Mouse (Mus musculus) liver, embryonic 16.5 days (tissue): Measurements from ENCODE around the gene Actr1b. TPM values are rescaled to one million over a fixed set of nuclear protein-coding genes. Genes with fewer than 3 reads are reported as not detected.
"Not testable (repeated sequence)": the region's sequence is repeated elsewhere in the genome, so short reads cannot be mapped to it uniquely, and the experiment has no call there.

Experiments
- ATAC-seq: fragments of 200-750 bp; cut with Nextera tagmentation; 2 replicates; pipeline ENCODE4 v1.8.0; 2017; ENCODE audit warnings: low read depth, mild to moderate bottlenecking, moderate number of reproducible peaks, moderate library complexity
- H3K27ac ChIP-seq: fragments of 300-500 bp; sonication (generic); 2 replicates; pipeline ENCODE4 v1.5.1; 2014; ENCODE audit warnings: mild to moderate bottlenecking, low read length
- H3K27me3 ChIP-seq: fragments of 300-500 bp; sonication (generic); 2 replicates; pipeline ENCODE4 v1.6.1; 2014; ENCODE audit warnings: low read depth, low read length, mixed read lengths; ENCODE audit not compliant: control insufficient read depth, insufficient read depth
- H3K36me3 ChIP-seq: fragments of 300-500 bp; sonication (generic); 2 replicates; pipeline ENCODE4 v1.6.1; 2014; ENCODE audit warnings: mild to moderate bottlenecking; ENCODE audit not compliant: control insufficient read depth, insufficient read depth
- H3K4me1 ChIP-seq: fragments of 300-500 bp; sonication (generic); 2 replicates; pipeline ENCODE4 v1.6.1; 2014; ENCODE audit warnings: low read depth, low read length, mixed read lengths; ENCODE audit not compliant: control insufficient read depth
- H3K4me2 ChIP-seq: fragments of 300-500 bp; sonication (generic); 2 replicates; pipeline ENCODE4 v1.6.1; 2014; ENCODE audit warnings: low read depth, low read length, mixed read lengths
- H3K4me3 ChIP-seq: fragments of 300-500 bp; sonication (generic); 2 replicates; pipeline ENCODE4 v1.5.1; 2014; ENCODE audit warnings: low read depth, mild to moderate bottlenecking, low read length
- H3K9ac ChIP-seq: fragments of 300-500 bp; sonication (generic); 2 replicates; pipeline ENCODE4 v1.6.1; 2014; ENCODE audit warnings: low read depth, low read length
- H3K9me3 ChIP-seq: fragments of 300-500 bp; sonication (generic); replicated peaks from 2 replicates; pipeline ENCODE4 v1.6.1; 2016; ENCODE audit warnings: low read length; ENCODE audit not compliant: control insufficient read depth
- whole genome bisulfite sequencing: fragments of 180-500 bp; shearing (Covaris S2); extraction: QIAGEN DNeasy Blood & Tissue Kit; methylation state at CpG from one replicate; pipeline ENCODE4 v1.1.7; 2014; ENCODE audit not compliant: insufficient replicate concordance; 5-methylcytosine and 5-hydroxymethylcytosine counted together
- polyA plus RNA-seq: library from polyadenylated mRNA; unstranded; fragments of >200 nt; fragmentation: Nextera tagmentation; extraction: Ambion mirVana; gene quantifications from 2 replicates; pipeline ENCODE4 v1.2.1, GENCODE M21; 2015

Actr1b gene
- polyA plus RNA-seq, 1 experiment from 2014 or later, result 25.4 TPM

DNA sequence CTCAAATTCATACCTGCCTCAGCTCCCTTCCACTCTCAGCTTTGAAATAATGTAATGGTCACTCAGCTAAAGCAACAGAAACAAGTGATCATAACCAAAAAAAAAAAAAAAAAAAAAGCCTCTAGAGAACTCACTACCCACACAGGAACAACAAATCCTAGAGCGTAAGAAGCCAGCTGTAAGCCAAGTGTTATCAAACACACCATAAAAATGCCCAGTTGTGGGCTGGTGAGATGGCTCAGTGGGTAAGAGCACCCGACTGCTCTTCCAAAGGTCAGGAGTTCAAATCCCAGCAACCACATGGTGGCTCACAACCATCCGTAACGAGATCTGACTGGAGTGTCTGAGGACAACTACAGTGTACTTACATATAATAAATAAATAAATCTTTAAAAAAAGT is 46.2 kb downstream of the Actr1b start:
- not testable (repeated sequence) for H3K9ac ChIP-seq, H3K27ac ChIP-seq, H3K9me3 ChIP-seq, H3K4me3 ChIP-seq, H3K4me2 ChIP-seq, ATAC-seq, H3K36me3 ChIP-seq, H3K27me3 ChIP-seq
- 64% methylated on average over 3 of the region's 4 CpGs for WGBS
- peaks cover 25% of the 10 kb centered on the region for H3K4me1 ChIP-seq

DNA sequence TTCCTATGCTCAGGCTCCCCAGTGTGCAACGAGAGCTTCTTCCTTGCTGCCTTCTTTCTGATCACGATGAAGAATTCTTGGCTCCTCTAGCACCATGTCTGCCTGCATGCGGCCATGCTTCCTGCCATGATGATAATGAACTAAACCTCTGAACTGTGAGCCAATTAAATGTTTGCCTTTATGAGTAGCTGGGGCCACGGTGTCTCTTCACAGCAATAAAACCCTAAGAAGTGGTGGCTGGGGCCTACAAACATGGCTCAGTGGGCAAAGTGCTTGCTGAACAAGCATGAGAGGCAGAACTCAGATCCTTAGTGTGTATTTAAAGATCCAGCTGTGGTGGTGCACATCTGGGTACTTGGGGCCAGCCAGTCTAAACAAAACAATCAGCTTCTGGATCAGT is 48.3 kb downstream of the Actr1b start:
- H3K9me3 ChIP-seq, result no peaks in the 10 kb centered on the region
- no peak for ATAC-seq
- peaks cover 21% of the 10 kb centered on the region for H3K4me1 ChIP-seq
- H3K27me3 ChIP-seq, result no peaks in the 10 kb centered on the region
- WGBS, result 72% methylated on average over 4 of the region's 4 CpGs
- H3K27ac ChIP-seq, result no peak overlapping the region
- no peak overlapping the region for H3K9ac ChIP-seq
- no peak overlapping the region for H3K4me3 ChIP-seq
- H3K36me3 ChIP-seq, result no peaks in the 10 kb centered on the region
- no peak overlapping the region for H3K4me2 ChIP-seq

DNA sequence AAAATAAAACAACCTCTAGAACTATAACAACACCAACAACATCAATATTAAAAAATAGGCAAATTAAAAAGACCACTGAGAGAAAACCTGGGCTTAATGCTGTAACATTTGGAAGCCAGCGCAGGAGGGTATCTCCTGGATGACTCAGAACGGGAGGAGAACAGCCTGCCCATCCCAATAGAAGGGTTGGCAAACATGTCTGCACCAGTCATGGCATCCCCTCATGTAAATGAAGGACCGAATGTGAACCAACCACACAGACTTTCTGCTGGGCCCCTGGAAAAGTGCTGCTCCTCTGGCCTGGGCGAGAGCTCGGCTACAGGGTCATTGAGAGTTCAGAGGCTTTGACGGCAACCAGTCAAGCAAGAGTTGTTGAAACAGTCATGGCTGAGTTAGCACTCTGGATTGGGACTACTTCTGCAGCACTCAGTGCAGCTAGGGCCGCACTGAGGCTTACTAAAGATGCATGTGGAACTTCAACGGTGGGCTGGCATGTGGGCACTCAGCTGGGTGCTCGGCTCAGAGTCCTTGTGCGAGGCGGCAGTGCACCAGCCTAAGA is 49.0 kb downstream of the Actr1b start:
- no peak overlapping the region for H3K27ac ChIP-seq
- H3K9me3 ChIP-seq, result no peaks in the 10 kb centered on the region
- ATAC-seq, result no peak
- 68% methylated on average over 11 of the region's 11 CpGs for WGBS
- peaks cover 15% of the 10 kb centered on the region for H3K4me1 ChIP-seq
- H3K4me3 ChIP-seq, result no peak overlapping the region
- no peak overlapping the region for H3K4me2 ChIP-seq
- no peaks in the 10 kb centered on the region for H3K36me3 ChIP-seq
- no peaks in the 10 kb centered on the region for H3K27me3 ChIP-seq
- no peak overlapping the region for H3K9ac ChIP-seq

DNA sequence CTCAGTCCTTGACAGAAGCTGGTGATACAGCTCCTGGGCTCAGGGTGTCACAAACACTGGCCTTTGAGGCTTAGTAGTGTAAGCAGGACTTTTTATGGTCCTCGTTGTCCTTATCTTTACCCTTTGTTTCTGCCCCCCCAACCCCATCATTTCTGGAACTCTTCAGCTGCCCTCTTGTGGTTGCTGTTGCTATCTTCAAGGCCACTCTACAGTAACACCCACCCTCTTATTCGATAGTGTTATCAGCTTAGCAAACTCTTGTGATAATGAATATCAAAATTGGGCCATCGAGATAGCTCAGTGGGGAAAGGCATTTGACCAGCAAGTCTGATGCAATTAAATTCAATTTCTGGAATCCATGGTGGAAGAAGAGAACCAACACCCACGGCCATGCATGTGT is 49.8 kb downstream of the Actr1b start:
- WGBS, result 26% methylated on average over 4 of the region's 4 CpGs

DNA sequence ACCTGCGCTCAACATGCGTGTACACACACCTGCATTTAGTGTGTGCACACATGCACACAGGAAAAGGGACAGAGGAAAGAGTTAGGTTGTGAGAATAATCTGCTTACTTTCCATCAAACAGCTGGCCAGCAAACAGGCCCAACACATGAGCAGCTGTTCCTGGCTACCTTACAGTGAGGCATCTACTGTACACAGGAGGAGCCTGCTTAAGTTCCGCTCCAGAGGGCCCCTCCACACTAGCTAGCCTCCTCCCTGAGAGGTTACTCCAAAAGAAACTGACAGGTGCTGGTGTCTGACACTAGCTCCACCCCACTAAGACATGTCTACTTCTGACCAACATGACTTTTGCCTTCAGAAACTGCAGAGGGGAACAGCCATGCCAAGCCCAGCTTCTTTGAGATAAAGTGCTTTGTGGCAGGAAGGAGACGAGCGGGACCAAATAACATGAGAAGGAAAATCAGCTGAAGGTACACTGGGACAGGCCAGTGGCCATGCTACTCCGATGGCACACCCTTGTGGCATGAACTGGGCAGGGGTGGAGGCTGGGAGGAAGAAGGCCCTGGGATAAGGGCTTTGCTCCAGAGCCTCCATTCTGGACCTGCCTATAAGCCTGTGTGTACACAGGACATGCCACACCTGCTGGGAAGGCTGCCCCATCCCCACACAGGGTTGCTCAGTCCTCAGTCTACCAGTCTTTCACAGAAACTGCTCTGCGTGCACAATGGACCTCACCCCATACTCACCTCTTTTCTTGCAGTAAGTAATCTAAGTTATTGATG is 55.4 kb downstream of the Actr1b start:
- H3K27me3 ChIP-seq, result no peaks in the 10 kb centered on the region
- WGBS, result 53% methylated on average over 7 of the region's 7 CpGs
- no peak for ATAC-seq
- H3K9ac ChIP-seq, result no peak overlapping the region
- no peak overlapping the region for H3K27ac ChIP-seq
- H3K9me3 ChIP-seq, result no peaks in the 10 kb centered on the region
- H3K36me3 ChIP-seq, result no peaks in the 10 kb centered on the region
- no peak overlapping the region for H3K4me3 ChIP-seq
- H3K4me1 ChIP-seq, result peaks cover 8% of the 10 kb centered on the region
- no peak overlapping the region for H3K4me2 ChIP-seq

More for the DNA sequence above, 49.8 kb downstream of the Actr1b start:
- no peak overlapping the region for H3K4me2 ChIP-seq
- no peaks in the 10 kb centered on the region for H3K36me3 ChIP-seq
- H3K9ac ChIP-seq, result no peak overlapping the region
- H3K4me3 ChIP-seq, result no peak overlapping the region
- peaks cover 7% of the 10 kb centered on the region; the same call in 1 of the 2 replicates for H3K4me1 ChIP-seq
- peak; percentile 45; the same call in 1 of the 2 replicates for ATAC-seq
- H3K27ac ChIP-seq, result no peak overlapping the region
- H3K9me3 ChIP-seq, result no peaks in the 10 kb centered on the region
- no peaks in the 10 kb centered on the region for H3K27me3 ChIP-seq

DNA sequence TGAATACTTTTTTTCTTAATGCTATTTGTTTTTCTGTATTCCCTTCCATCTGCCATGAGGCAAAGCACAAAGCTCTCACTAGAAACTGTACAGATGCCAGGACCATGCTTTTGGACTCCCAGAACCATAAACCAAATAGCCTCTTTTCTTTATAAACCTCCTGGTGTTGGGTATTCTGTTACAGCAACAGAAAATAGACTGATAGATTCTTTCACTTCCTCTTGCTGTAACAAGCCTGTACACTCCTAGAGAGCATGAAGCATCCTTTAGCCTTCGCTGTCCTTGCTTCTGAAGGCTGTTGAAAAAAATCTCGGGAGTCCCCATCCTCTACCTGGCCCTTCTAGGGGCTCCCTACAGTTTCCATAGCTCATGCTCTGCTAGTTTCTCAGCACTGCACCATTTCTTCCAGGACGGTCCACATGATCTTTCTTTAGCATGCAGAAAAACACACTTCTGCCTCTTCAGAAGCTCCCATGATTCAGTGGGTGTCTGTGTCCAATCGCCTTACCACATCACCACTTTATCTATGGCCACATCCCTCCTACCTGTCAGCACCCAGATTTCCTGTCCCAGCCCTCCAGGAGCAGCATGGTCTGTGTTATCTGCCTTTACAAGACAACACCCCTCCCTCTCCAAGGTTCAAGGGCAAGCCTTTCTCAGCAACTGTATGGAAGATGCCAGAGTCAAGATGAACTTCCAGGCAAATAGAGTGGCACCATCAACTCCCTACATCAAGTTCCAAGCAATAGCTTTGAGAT is 56.4 kb downstream of the Actr1b start:
- Histone ChIP-seq H3K4me2 (no peak overlapping the region), H3K9ac (no peak overlapping the region), H3K9me3 (no peaks in the 10 kb centered on the region), H3K36me3 (no peaks in the 10 kb centered on the region), H3K4me3 (no peak overlapping the region), H3K4me1 (peaks cover 8% of the 10 kb centered on the region), H3K27ac (no peak overlapping the region), H3K27me3 (no peaks in the 10 kb centered on the region)
- WGBS, result 36% methylated on average over 4 of the region's 4 CpGs
- peak; percentile 66 for ATAC-seq

DNA sequence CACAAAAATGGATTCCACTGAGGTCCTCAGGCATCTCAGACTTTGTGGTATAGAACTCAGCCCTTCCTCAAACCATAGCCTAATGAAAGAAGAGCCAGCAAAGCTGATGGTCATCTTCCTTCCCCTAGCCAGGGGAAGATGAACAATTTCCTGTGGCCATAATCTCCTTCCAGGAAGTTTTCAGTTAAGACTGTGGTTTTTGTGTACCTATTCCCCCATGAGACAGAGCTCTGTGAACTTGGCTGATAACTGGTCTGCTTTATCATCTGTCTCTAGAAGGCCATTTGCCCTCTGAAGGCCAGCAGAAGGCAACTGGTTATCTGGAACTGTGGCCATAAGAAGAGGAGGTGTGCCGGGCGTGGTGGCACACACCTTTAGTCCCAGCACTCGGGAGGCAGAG is 58.0 kb downstream of the Actr1b start:
- no peak for ATAC-seq
- no peak overlapping the region for H3K9ac ChIP-seq
- H3K4me1 ChIP-seq, result peaks cover 8% of the 10 kb centered on the region
- H3K4me3 ChIP-seq, result no peak overlapping the region
- no peak overlapping the region for H3K27ac ChIP-seq
- no peaks in the 10 kb centered on the region for H3K9me3 ChIP-seq
- WGBS, result 28% methylated on average over 3 of the region's 3 CpGs
- no peaks in the 10 kb centered on the region for H3K36me3 ChIP-seq
- no peak overlapping the region for H3K4me2 ChIP-seq
- H3K27me3 ChIP-seq, result no peaks in the 10 kb centered on the region

DNA sequence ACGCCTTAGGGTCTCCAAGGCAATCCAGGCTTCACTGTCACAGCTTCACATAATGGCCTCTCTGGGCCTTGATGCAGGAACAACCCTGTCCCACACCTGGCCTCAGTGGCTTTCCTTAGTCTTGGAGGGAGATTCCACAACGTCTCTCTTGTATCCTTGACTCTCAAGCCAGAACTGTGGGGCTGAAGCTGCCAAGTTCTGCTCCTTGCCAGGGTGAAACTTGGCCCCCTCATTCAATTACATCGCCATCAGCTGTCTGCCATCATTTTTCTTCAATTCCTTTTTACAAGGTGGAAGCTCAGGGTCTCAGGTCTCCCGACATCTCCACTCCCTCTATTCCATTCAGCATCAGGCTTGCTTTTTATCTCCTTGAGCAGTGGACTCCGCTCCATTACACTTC is 59.2 kb downstream of the Actr1b start:
- Histone ChIP-seq H3K36me3 (no peaks in the 10 kb centered on the region), H3K4me1 (peaks cover 8% of the 10 kb centered on the region), H3K27ac (no peak overlapping the region), H3K9ac (no peak overlapping the region), H3K4me2 (no peak overlapping the region), H3K27me3 (no peaks in the 10 kb centered on the region), H3K9me3 (no peaks in the 10 kb centered on the region), H3K4me3 (no peak overlapping the region)
- WGBS, result 74% methylated on average over 5 of the region's 5 CpGs
- ATAC-seq, result no peak
